Mouse (Mus musculus) G1E (cell line): ENCODE results near the gene Gpr162.

Experiments
- CTCF ChIP-seq: IDR thresholded peaks from 2 replicates; pipeline ENCODE4 v1.5.1; 2012; ENCODE audit warnings: low read depth, low read length, inconsistent platforms, mixed read lengths
- GATA1 ChIP-seq: IDR thresholded peaks from 2 replicates; pipeline ENCODE4 v1.6.1; 2012; ENCODE audit warnings: borderline replicate concordance, low read length, inconsistent platforms, mixed read lengths
- GATA2 ChIP-seq: IDR thresholded peaks from 2 replicates; pipeline ENCODE4 v1.6.1; 2012; ENCODE audit warnings: low read depth, low read length, inconsistent platforms, borderline replicate concordance
- POLR2AphosphoS5 ChIP-seq: IDR thresholded peaks from 2 replicates; pipeline ENCODE4 v1.6.1; 2012; ENCODE audit warnings: low read depth, low read length, inconsistent platforms; ENCODE audit not compliant: insufficient replicate concordance
- TAL1 ChIP-seq: conservative IDR thresholded peaks from 2 replicates; pipeline ENCODE4 v1.6.1; 2012; ENCODE audit warnings: low read depth, low read length, inconsistent platforms, mixed read lengths

GRCm38 (mm10) chr6:124847305-124847704 lies 16.5 kb downstream of the Gpr162 start:
- peak; percentile 97 for TF ChIP-seq CTCF
- TF ChIP-seq GATA1: no peak
- no peak for TF ChIP-seq GATA2
- TF ChIP-seq POLR2AphosphoS5: no peak
- no peak for TF ChIP-seq TAL1
